Mouse (Mus musculus) forebrain, embryonic 16.5 days (tissue): ENCODE data around the gene Rps25. TPM values are rescaled to one million over a fixed set of nuclear protein-coding genes. Genes with fewer than 3 reads are reported as not detected.
A peak's percentile ranks its signal among the peaks of the same experiment; 100 is the strongest.
"Not testable (repeated sequence)": the region's sequence is repeated elsewhere in the genome, so short reads cannot be mapped to it uniquely, and the experiment has no call there.

Source experiments
- ATAC-seq: fragments of 200-750 bp; cut with Nextera tagmentation; 2 replicates; pipeline ENCODE4 v1.8.0; 2017; ENCODE audit warnings: mild to moderate bottlenecking, moderate library complexity
- H3K27ac ChIP-seq: fragments of 300-500 bp; sonication (generic); 2 replicates; pipeline ENCODE4 v1.5.1; 2014; ENCODE audit warnings: low read length, control low read depth
- H3K27me3 ChIP-seq: fragments of 300-500 bp; sonication (generic); replicated peaks from 2 replicates; pipeline ENCODE4 v1.6.1; 2014; ENCODE audit warnings: low read length; ENCODE audit not compliant: control insufficient read depth, insufficient read depth
- H3K36me3 ChIP-seq: fragments of 300-500 bp; sonication (generic); 2 replicates; pipeline ENCODE4 v1.6.1; 2014; ENCODE audit not compliant: control insufficient read depth, insufficient read depth
- H3K4me1 ChIP-seq: fragments of 300-500 bp; sonication (generic); replicated peaks from 2 replicates; pipeline ENCODE4 v1.6.1; 2014; ENCODE audit warnings: low read length; ENCODE audit not compliant: control insufficient read depth, insufficient read depth
- H3K4me2 ChIP-seq: fragments of 300-500 bp; sonication (generic); 2 replicates; pipeline ENCODE4 v1.6.1; 2014; ENCODE audit warnings: mild to moderate bottlenecking, low read length, control low read depth
- H3K4me3 ChIP-seq: fragments of 300-500 bp; sonication (generic); replicated peaks from 2 replicates; pipeline ENCODE4 v1.5.1; 2014; ENCODE audit warnings: mild to moderate bottlenecking, low read length, control low read depth
- H3K9ac ChIP-seq: fragments of 300-500 bp; sonication (generic); replicated peaks from 2 replicates; pipeline ENCODE4 v1.6.1; 2014; ENCODE audit warnings: low read depth, low read length, control low read depth
- H3K9me3 ChIP-seq: fragments of 300-500 bp; sonication (generic); 2 replicates; pipeline ENCODE4 v1.6.1; 2016; ENCODE audit warnings: low read length; ENCODE audit not compliant: control insufficient read depth
- WGBS: fragments of 180-500 bp; shearing (Covaris S2); extraction: QIAGEN DNeasy Blood & Tissue Kit; methylation state at CpG from one replicate; pipeline ENCODE4 v1.1.7; 2014; 5-methylcytosine and 5-hydroxymethylcytosine counted together
- polyA plus RNA-seq: library from polyadenylated mRNA; unstranded; fragments of >200 nt; fragmentation: Nextera tagmentation; extraction: Ambion mirVana; gene quantifications from 2 replicates; pipeline ENCODE4 v1.2.1, GENCODE M21; 2015

Rps25 gene
- polyA plus RNA-seq, 1 experiment from 2014 or later: 901 TPM

DNA sequence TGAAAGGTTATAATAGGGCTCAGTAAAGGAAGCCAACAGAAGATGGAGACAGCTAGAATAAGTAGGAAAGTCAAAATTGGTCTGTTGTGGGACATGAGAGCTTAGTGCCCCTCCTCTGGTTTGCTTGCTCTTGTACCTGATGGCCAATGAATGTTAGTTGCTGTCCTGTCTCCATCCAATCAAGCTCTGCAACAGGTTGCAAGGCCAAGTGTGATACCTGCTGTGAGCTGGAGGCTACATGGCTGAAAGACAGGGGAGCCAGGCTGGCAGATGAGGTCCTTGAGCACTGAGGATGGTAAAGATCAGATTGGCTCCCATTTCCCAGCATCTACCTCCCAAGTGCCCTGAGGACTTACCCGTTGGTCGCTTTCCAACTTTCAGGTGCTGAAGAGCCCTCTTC, 5.8 kb downstream of the Rps25 start:
- H3K4me1 ChIP-seq: peaks cover 17% of the 10 kb centered on the region
- peaks cover 32% of the 10 kb centered on the region for H3K36me3 ChIP-seq
- no peak for ATAC-seq
- WGBS: 82% methylated on average over 2 of the region's 2 CpGs
- H3K9me3 ChIP-seq: no peaks in the 10 kb centered on the region
- H3K27me3 ChIP-seq: no peaks in the 10 kb centered on the region
- no peak overlapping the region for H3K4me3 ChIP-seq
- H3K4me2 ChIP-seq: no peak overlapping the region
- H3K9ac ChIP-seq: no peak overlapping the region
- no peak overlapping the region for H3K27ac ChIP-seq

DNA sequence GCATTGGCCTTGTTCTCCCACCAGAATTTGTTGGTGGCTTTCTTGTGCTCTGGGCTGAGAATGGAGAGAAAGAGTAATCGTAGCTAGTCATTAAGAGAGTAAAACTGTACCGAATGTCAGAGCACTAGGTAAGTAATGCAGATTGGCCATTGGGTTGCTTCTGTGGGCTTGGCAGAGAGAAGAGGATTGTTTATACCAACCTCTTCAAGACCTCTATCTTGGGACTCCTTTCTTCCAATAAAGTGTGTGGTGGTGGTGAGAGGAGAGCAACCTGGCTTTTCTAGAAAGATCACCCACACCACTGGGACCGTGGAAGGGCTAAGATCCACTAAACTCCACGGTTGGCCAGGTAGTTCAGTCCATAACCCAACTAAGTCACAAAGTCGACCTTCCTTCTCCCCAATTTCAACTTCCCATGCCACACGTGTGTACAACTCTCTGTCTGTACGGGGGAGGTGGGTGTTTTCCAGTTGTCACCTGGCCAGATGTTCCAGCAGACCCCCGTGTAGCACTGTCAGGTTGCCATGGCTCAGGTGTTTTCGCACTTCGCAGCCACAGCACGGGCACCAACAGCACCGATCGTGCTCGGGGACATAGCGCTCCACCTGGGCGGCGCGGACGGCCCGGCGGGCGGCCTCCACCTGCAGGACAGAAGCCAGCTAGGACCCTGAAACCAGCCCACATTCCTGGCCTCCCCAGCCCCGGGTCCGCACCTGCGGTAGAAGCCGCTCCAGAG, 10.4 kb downstream of the Rps25 start:
- peaks cover 11% of the 10 kb centered on the region for H3K36me3 ChIP-seq
- no peak; the same call in none of the 2 replicates for ATAC-seq
- H3K9ac ChIP-seq: peak overlapping the region; percentile 82
- peaks cover 11% of the 10 kb centered on the region for H3K4me1 ChIP-seq
- peak overlapping the region; percentile 86 for H3K4me2 ChIP-seq
- H3K9me3 ChIP-seq: no peaks in the 10 kb centered on the region
- WGBS: 8% methylated on average over 26 of the region's 26 CpGs
- H3K4me3 ChIP-seq: peak overlapping the region; percentile 81
- H3K27me3 ChIP-seq: no peaks in the 10 kb centered on the region
- H3K27ac ChIP-seq: no peak overlapping the region; the same call in 1 of the 2 replicates

- peak; percentile 85 for ATAC-seq
- WGBS: under 1% methylated on average over 37 of the region's 38 CpGs
Observed at GRCm38 (mm10) chr9:44417892-44418363, 11.0 kb downstream of the Rps25 start.

GRCm38 (mm10) chr9:44418519-44419385, 11.8 kb downstream of the Rps25 start, which contains the start of gene Ccdc84:
Ccdc84 (minus strand) TSS chr9:44418569.
- peak within 1 kb of the TSS; percentile 81 for H3K27ac ChIP-seq
- peaks cover 11% of the 10 kb centered on the region for H3K4me1 ChIP-seq
- H3K9ac ChIP-seq: peak within 1 kb of the TSS; percentile 82
- WGBS: 79% methylated on average over 14 of the region's 14 CpGs
- peak within 1 kb of the TSS; percentile 86 for H3K4me2 ChIP-seq
- peaks cover 2% of the 10 kb centered on the region; the same call in 1 of the 2 replicates for H3K36me3 ChIP-seq
- no peaks in the 10 kb centered on the region for H3K9me3 ChIP-seq
- no peak for ATAC-seq
- peak within 1 kb of the TSS; percentile 81 for H3K4me3 ChIP-seq
- H3K27me3 ChIP-seq: no peaks in the 10 kb centered on the region

More at GRCm38 (mm10) chr9:44417892-44418363, 11.0 kb downstream of the Rps25 start:
- Histone ChIP-seq H3K36me3 (peaks cover 5% of the 10 kb centered on the region), H3K27me3 (no peaks in the 10 kb centered on the region), H3K4me1 (peaks cover 11% of the 10 kb centered on the region), H3K27ac (peak overlapping the region; percentile 81), H3K4me2 (peak overlapping the region; percentile 86), H3K4me3 (peak overlapping the region; percentile 81), H3K9me3 (no peaks in the 10 kb centered on the region), H3K9ac (peak overlapping the region; percentile 82)

DNA sequence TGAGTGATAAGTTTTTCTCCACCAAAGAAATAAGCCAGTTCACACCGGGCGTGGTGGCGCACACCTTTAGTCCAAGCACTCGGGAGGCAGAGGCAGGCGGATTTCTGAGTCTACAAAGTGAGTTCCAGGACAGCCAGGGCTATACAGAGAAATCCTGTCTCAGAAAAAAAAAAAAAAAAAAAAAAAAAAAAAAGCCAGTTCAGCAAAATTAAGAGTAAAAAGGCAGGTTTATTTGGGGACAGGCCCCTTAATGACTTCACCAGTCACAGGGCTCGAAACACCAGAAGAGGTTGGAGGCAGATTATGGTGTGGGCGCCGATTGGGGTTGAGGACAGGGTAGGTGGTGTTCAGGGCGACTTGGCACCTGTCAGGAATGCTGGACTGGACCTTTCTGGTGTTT, 12.8 kb downstream of the Rps25 start:
- not testable (repeated sequence) for H3K4me2 ChIP-seq, H3K36me3 ChIP-seq, H3K27ac ChIP-seq, H3K9ac ChIP-seq, ATAC-seq, H3K4me3 ChIP-seq, H3K9me3 ChIP-seq, H3K27me3 ChIP-seq
- WGBS: 95% methylated on average over 9 of the region's 9 CpGs
- H3K4me1 ChIP-seq: peaks cover 11% of the 10 kb centered on the region

- Histone ChIP-seq H3K27ac (no peak overlapping the region), H3K9ac (no peak overlapping the region), H3K4me2 (no peak overlapping the region), H3K4me1 (peaks cover 11% of the 10 kb centered on the region), H3K36me3 (peaks cover 2% of the 10 kb centered on the region; the same call in 1 of the 2 replicates), H3K27me3 (no peaks in the 10 kb centered on the region), H3K4me3 (no peak overlapping the region), H3K9me3 (no peaks in the 10 kb centered on the region)
- ATAC-seq: no peak
- 81% methylated on average over 5 of the region's 5 CpGs for WGBS
Observed at GRCm38 (mm10) chr9:44420280-44420898, 13.4 kb downstream of the Rps25 start.

- Histone ChIP-seq H3K9me3 (no peaks in the 10 kb centered on the region), H3K36me3 (no peaks in the 10 kb centered on the region), H3K9ac (no peak overlapping the region), H3K4me2 (no peak overlapping the region), H3K27ac (no peak overlapping the region), H3K27me3 (no peaks in the 10 kb centered on the region), H3K4me3 (no peak overlapping the region), H3K4me1 (peaks cover 1% of the 10 kb centered on the region)
- WGBS: 89% methylated on average over 4 of the region's 4 CpGs
- no peak for ATAC-seq
Observed at GRCm38 (mm10) chr9:44423576-44423975, 16.6 kb downstream of the Rps25 start.

DNA sequence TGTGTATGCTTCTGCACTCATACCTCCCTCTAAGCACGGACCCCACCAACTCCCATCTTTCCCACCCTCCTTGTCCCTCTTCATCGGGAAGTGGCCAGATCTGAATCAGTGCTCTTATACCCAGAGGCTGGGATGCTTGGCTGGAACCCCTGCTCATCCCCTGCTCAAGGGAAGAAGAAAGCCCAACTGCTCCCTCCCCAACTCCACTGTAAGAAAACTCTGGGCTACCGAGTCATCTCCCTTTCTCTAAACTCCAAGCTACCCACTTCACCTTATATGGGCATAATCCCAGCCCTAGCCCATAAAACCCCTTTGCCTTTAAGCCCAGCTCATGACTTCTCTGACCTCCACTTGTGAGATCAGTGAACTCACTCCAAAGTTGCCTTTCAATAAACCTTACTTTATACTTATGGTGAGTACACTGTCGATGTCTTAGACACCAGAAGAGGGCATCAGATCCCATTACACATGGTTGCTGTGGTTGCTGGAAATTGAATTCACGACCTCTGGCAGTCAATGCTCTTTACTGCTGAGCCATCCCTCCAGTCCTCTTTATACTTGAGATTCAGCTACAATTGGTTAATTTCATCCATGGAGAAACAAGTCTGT, 25.7 kb downstream of the Rps25 start:
- Histone ChIP-seq H3K4me3 (no peak overlapping the region), H3K27ac (no peak overlapping the region), H3K4me2 (no peak overlapping the region), H3K9ac (no peak overlapping the region), H3K4me1 (no peaks in the 10 kb centered on the region), H3K36me3 (no peaks in the 10 kb centered on the region), H3K9me3 (no peaks in the 10 kb centered on the region), H3K27me3 (no peaks in the 10 kb centered on the region)
- 50% methylated on average over 5 of the region's 5 CpGs for WGBS
- no peak for ATAC-seq
